Mouse (Mus musculus) megakaryocyte, embryonic 14.5 days (primary cell): Measurements from ENCODE around the gene Ncor1.

Experiments
- FLI1 ChIP-seq: IDR thresholded peaks from 2 replicates; pipeline ENCODE4 v1.6.1; 2012; ENCODE audit warnings: low read length, inconsistent platforms, mixed read lengths
- GATA1 ChIP-seq: IDR thresholded peaks from 3 replicates; pipeline ENCODE4 v1.6.1; 2012; ENCODE audit warnings: mixed read lengths, low read length, inconsistent platforms, borderline replicate concordance

GRCm38 (mm10) chr11:62305866-62306265 is 152.5 kb downstream of the Ncor1 start:
- TF ChIP-seq GATA1, result no peak
- TF ChIP-seq FLI1, result no peak
